Mouse (Mus musculus) MEL (cell line): ENCODE data around the gene Cldn10.

Source experiments
- CTCF ChIP-seq, 3 experiments: IDR thresholded peaks in 2 of 3; conservative IDR thresholded peaks in 1 of 3; 2 replicates each; pipeline ENCODE4 v1.5.1; 2011 to 2012; ENCODE audit warnings: low read length in 3 of 3, low read depth in 2 of 3, mild to moderate bottlenecking in 2 of 3, improper control_type of control experiment in 1 of 3, inconsistent platforms in 1 of 3, mixed read lengths in 1 of 3, moderate library complexity in 1 of 3; ENCODE audit not compliant: control insufficient read depth in 1 of 3, insufficient read depth in 1 of 3, poor library complexity in 1 of 3, severe bottlenecking in 1 of 3
- EP300 ChIP-seq, 2 experiments: IDR thresholded peaks; 2 replicates each; pipeline ENCODE4 v1.6.1; 2011; ENCODE audit warnings: improper control_type of control experiment in 2 of 2, low read length in 2 of 2, low read depth in 1 of 2, mild to moderate bottlenecking in 1 of 2
- GABPA ChIP-seq: IDR thresholded peaks from 2 replicates; pipeline ENCODE4 v1.6.1; 2012; ENCODE audit warnings: low read depth, mild to moderate bottlenecking, inconsistent platforms, low read length, improper control_type of control experiment, moderate library complexity
- MAFK ChIP-seq: IDR thresholded peaks from 2 replicates; pipeline ENCODE4 v1.6.1; 2011; ENCODE audit warnings: low read depth, mild to moderate bottlenecking, low read length, improper control_type of control experiment, borderline replicate concordance
- MAZ ChIP-seq: IDR thresholded peaks from 2 replicates; pipeline ENCODE4 v1.6.1; 2012; ENCODE audit warnings: low read depth, mild to moderate bottlenecking, inconsistent platforms, low read length, improper control_type of control experiment
- TAL1 ChIP-seq: IDR thresholded peaks from 2 replicates; pipeline ENCODE4 v1.6.1; 2012; ENCODE audit warnings: mild to moderate bottlenecking, inconsistent platforms, low read length, moderate library complexity, mixed read lengths
- TCF12 ChIP-seq: IDR thresholded peaks from 2 replicates; pipeline ENCODE4 v1.6.1; 2014; ENCODE audit warnings: low read depth, mild to moderate bottlenecking, inconsistent platforms, low read length, improper control_type of control experiment, moderate library complexity
- UBTF ChIP-seq: IDR thresholded peaks from 2 replicates; pipeline ENCODE4 v1.6.1; 2012; ENCODE audit warnings: low read depth, mild to moderate bottlenecking, inconsistent platforms, low read length, improper control_type of control experiment, moderate library complexity, borderline replicate concordance; ENCODE audit not compliant: insufficient read depth
- USF1 ChIP-seq: IDR thresholded peaks from 2 replicates; pipeline ENCODE4 v1.6.1; 2014; ENCODE audit warnings: low read depth, mild to moderate bottlenecking, inconsistent platforms, low read length, improper control_type of control experiment, moderate library complexity
- ZC3H11A ChIP-seq: IDR thresholded peaks from 2 replicates; pipeline ENCODE4 v1.6.1; 2012; ENCODE audit warnings: low read depth, mild to moderate bottlenecking, inconsistent platforms, low read length, improper control_type of control experiment
- ZNF384 ChIP-seq: IDR thresholded peaks from 2 replicates; pipeline ENCODE4 v1.6.1; 2012; ENCODE audit warnings: low read depth, mild to moderate bottlenecking, inconsistent platforms, low read length, improper control_type of control experiment

GRCm38 (mm10) chr14:118854371-118855114 lies 66.8 kb downstream of the Cldn10 start:
- TF ChIP-seq USF1 (no peak), EP300 (IDR thresholded peaks at IDR 0.05; ENCODE audit: low read depth in 1 of 2, low read length in 2 of 2) (no peak), CTCF (IDR thresholded peaks at IDR 0.05 in 2 of 3, conservative IDR thresholded peaks at IDR 0.05 in 1 of 3; ENCODE audit: control insufficient read depth in 1 of 3, insufficient read depth in 1 of 3, low read depth in 2 of 3, low read length in 3 of 3, poor library complexity in 1 of 3, severe bottlenecking in 1 of 3) (no peak), TAL1 (no peak), TCF12 (no peak), ZNF384 (no peak), UBTF (no peak), MAZ (no peak), ZC3H11A (no peak), MAFK (no peak), GABPA (no peak)
